Mouse (Mus musculus) gastrocnemius, postnatal 36 days (tissue): ENCODE data around the gene Ccdc69. TPM values are rescaled to one million over a fixed set of nuclear protein-coding genes. Genes with fewer than 3 reads are reported as not detected.
"Not testable (repeated sequence)": the region's sequence is repeated elsewhere in the genome, so short reads cannot be mapped to it uniquely, and the experiment has no call there.

Experiments
- DNase-seq, 2 experiments: peaks; one replicate each; pipeline ENCODE4 v3.0.0; 2022
- intact Hi-C: fragments of 180-260 bp; cut with DNase I; formaldehyde crosslinking; loops from one replicate; pipeline ENCODE4 v1.15.1; 2025
- long read RNA-seq, 2 experiments: library from polyadenylated mRNA; stranded (forward); transcript quantifications; one replicate each; pipeline ENCODE4 v2.0.0; 2021
- total RNA-seq, 2 experiments: library from RNA; stranded (reverse); gene quantifications; 2 replicates each; pipeline ENCODE4 v1.2.3; 2021

Ccdc69 gene
- 1 to 10 TPM; 3.5 to 4.9 TPM for total RNA-seq
- long read RNA-seq, experiment 1, transcript Ccdc69-201 (7 exons, 1,402 nt): major isoform, 6 of 10 reads
- long read RNA-seq, experiment 1, partial matches to known transcripts: 0 of 10 reads
- long read RNA-seq, experiment 1, other reads (novel, unspliced or antisense): 4 of 10 reads
- long read RNA-seq, experiment 2, partial matches to known transcripts: 0 of 7 reads
- long read RNA-seq, experiment 2, other reads (novel, unspliced or antisense): 4 of 7 reads

GRCm38 (mm10) chr11:55077331-55078231 lies at the start of gene Ccdc69:
Ccdc69 (minus strand) TSS chr11:55078131.
- DNase-seq: peak; percentile 43 to 61
- intact Hi-C loops: loop anchor here (2.0 kb wide), 1 partner anchor 17 kb away; no protein-coding TSS in a partner anchor

- intact Hi-C loops: no loop called here
- DNase-seq: no peak
These were observed 48.7 kb upstream of the Ccdc69 start for GRCm38 (mm10) chr11:55126663-55127062.

- intact Hi-C loops: no loop called here
- DNase-seq: no peak
These were observed 43.5 kb upstream of the Ccdc69 start for GRCm38 (mm10) chr11:55121430-55121829.

- DNase-seq: no peak
- intact Hi-C loops: no loop called here
These were observed 42.9 kb upstream of the Ccdc69 start for GRCm38 (mm10) chr11:55120821-55121271.

GRCm38 (mm10) chr11:55120279-55120678 lies 42.3 kb upstream of the Ccdc69 start:
- no peak for DNase-seq
- intact Hi-C loops: no loop called here

GRCm38 (mm10) chr11:55117031-55117430 lies 39.1 kb upstream of the Ccdc69 start:
- DNase-seq: no peak
- intact Hi-C loops: no loop called here

- no peak for DNase-seq
- intact Hi-C loops: no loop called here
These were observed 38.1 kb upstream of the Ccdc69 start for GRCm38 (mm10) chr11:55116004-55116403.

GRCm38 (mm10) chr11:55114291-55114690 lies 36.4 kb upstream of the Ccdc69 start:
- DNase-seq: no peak
- intact Hi-C loops: no loop called here

GRCm38 (mm10) chr11:55113861-55114250 lies 35.9 kb upstream of the Ccdc69 start:
- DNase-seq, intact Hi-C loops: not testable (repeated sequence)

GRCm38 (mm10) chr11:55113209-55113860 lies 35.4 kb upstream of the Ccdc69 start:
- intact Hi-C loops: no loop called here
- DNase-seq: no peak

GRCm38 (mm10) chr11:55110566-55111169 lies 32.7 kb upstream of the Ccdc69 start:
- no peak for DNase-seq
- intact Hi-C loops: no loop called here

- intact Hi-C loops: no loop called here
- DNase-seq: no peak
These were observed 31.8 kb upstream of the Ccdc69 start for GRCm38 (mm10) chr11:55109521-55110300.

GRCm38 (mm10) chr11:55106636-55107035 lies 28.7 kb upstream of the Ccdc69 start:
- no peak for DNase-seq
- intact Hi-C loops: no loop called here

GRCm38 (mm10) chr11:55105389-55105788 lies 27.5 kb upstream of the Ccdc69 start:
- no peak for DNase-seq
- intact Hi-C loops: no loop called here

GRCm38 (mm10) chr11:55103229-55103628 lies 25.3 kb upstream of the Ccdc69 start:
- intact Hi-C loops: loop anchor here (5.0 kb wide), 1 partner anchor 54 kb away; no protein-coding TSS in a partner anchor

GRCm38 (mm10) chr11:55102015-55102414 lies 24.1 kb upstream of the Ccdc69 start:
- DNase-seq: no peak
- intact Hi-C loops: loop anchor here (5.0 kb wide), 1 partner anchor 55 kb away; no protein-coding TSS in a partner anchor

More at GRCm38 (mm10) chr11:55103229-55103628, 25.3 kb upstream of the Ccdc69 start:
- no peak for DNase-seq

- intact Hi-C loops: loop anchor here (5.0 kb wide), 1 partner anchor 57 kb away; no protein-coding TSS in a partner anchor
- DNase-seq: no peak
These were observed 21.9 kb upstream of the Ccdc69 start for GRCm38 (mm10) chr11:55099868-55100267.

GRCm38 (mm10) chr11:55099019-55099771 lies 21.3 kb upstream of the Ccdc69 start:
- DNase-seq: no peak
- intact Hi-C loops: no loop called here
